Mouse (Mus musculus) cerebellum, adult 2 months (tissue): ENCODE data around the gene Trim44.

Experiments used
- CTCF ChIP-seq: fragments of 200-500 bp; IDR thresholded peaks from 2 replicates; pipeline ENCODE4 v1.5.1; 2011; ENCODE audit warnings: low read depth, mild to moderate bottlenecking, control low read depth, low read length, moderate library complexity, borderline replicate concordance; ENCODE audit not compliant: insufficient read depth
- POLR2A ChIP-seq: fragments of 200-500 bp; IDR thresholded peaks from 2 replicates; pipeline ENCODE4 v1.6.1; 2011; ENCODE audit warnings: low read length, control low read depth, borderline replicate concordance; ENCODE audit not compliant: insufficient read depth

GRCm38 (mm10) chr2:102362896-102363530 lies 44.6 kb downstream of the Trim44 start:
- TF ChIP-seq POLR2A (no peak), CTCF (no peak)
